Mouse (Mus musculus): ENCODE data around the gene Zfp692.

- TF ChIP-seq CTCF (IDR thresholded peaks at IDR 0.05; ENCODE audit: low read depth, low read length), result no peak
- no peak for TF ChIP-seq POLR2A (IDR thresholded peaks at IDR 0.05; ENCODE audit: borderline replicate concordance, low read depth, low read length)
Observed at GRCm38 (mm10) chr11:58357844-58358534, 51.1 kb downstream of the Zfp692 start.
